Mouse (Mus musculus): ENCODE results near the gene Kir3dl2.

DNA sequence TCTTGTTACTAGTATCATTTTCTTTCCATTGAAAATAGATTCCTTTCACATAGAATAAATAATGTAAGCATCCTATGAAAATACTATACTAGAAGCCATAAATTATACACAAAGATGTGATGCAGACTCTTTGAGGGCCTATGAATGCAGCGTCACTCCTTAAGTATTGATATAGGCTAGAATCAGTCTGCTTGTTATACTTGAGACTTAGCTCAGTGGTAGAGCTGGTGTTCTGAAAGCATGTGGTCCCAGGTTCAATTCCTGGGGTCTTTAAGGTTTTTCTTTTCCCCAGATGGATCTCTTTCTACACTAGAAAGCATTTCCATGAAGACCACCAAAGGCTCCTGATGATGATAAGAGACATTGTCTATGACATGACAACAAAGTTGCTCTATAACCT, 40.8 kb upstream of the Kir3dl2 start:
- TF ChIP-seq CTCF (IDR thresholded peaks at IDR 0.05; ENCODE audit: low read depth) (no peak), EP300 (IDR thresholded peaks at IDR 0.05; ENCODE audit: low read depth) (no peak)
